Mouse (Mus musculus) limb, embryonic 11.5 days (tissue): Measurements from ENCODE around the gene Tenm4. TPM values are rescaled to one million over a fixed set of nuclear protein-coding genes. Genes with fewer than 3 reads are reported as not detected.

ENCODE experiments used
- ATAC-seq: fragments of 200-750 bp; cut with Nextera tagmentation; 2 replicates; pipeline ENCODE4 v1.8.0; 2017; ENCODE audit warnings: low read depth; ENCODE audit not compliant: insufficient number of reproducible peaks, low FRiP score, low TSS enrichment
- DNase-seq: peaks from one replicate; pipeline ENCODE4 v3.0.0-alpha.2; 2015; ENCODE audit warnings: low spot score
- H3K27ac ChIP-seq: fragments of 300-500 bp; sonication (generic); replicated peaks from 2 replicates; pipeline ENCODE4 v1.5.1; 2014; ENCODE audit warnings: low read depth, mild to moderate bottlenecking, low read length
- H3K27me3 ChIP-seq: fragments of 300-500 bp; sonication (generic); 2 replicates; pipeline ENCODE4 v1.6.1; 2014; ENCODE audit warnings: mild to moderate bottlenecking, low read length, mixed read lengths; ENCODE audit not compliant: control insufficient read depth, insufficient read depth
- H3K36me3 ChIP-seq: fragments of 300-500 bp; sonication (generic); 2 replicates; pipeline ENCODE4 v1.6.1; 2014; ENCODE audit warnings: mild to moderate bottlenecking, low read length, moderate library complexity, mixed read lengths; ENCODE audit not compliant: control insufficient read depth, insufficient read depth
- H3K4me1 ChIP-seq: fragments of 300-500 bp; sonication (generic); 2 replicates; pipeline ENCODE4 v1.6.1; 2014; ENCODE audit warnings: low read length, mixed read lengths; ENCODE audit not compliant: control insufficient read depth, insufficient read depth
- H3K4me2 ChIP-seq: fragments of 300-500 bp; sonication (generic); 2 replicates; pipeline ENCODE4 v1.6.1; 2014; ENCODE audit warnings: low read depth, mild to moderate bottlenecking, moderate library complexity; ENCODE audit not compliant: severe bottlenecking
- H3K4me3 ChIP-seq: fragments of 300-500 bp; sonication (generic); 2 replicates; pipeline ENCODE4 v1.5.1; 2014; ENCODE audit warnings: low read depth, low read length
- H3K9ac ChIP-seq: fragments of 300-500 bp; sonication (generic); 2 replicates; pipeline ENCODE4 v1.6.1; 2014; ENCODE audit warnings: mild to moderate bottlenecking, low read length
- H3K9me3 ChIP-seq: fragments of 300-500 bp; sonication (generic); 2 replicates; pipeline ENCODE4 v1.6.1; 2016; ENCODE audit warnings: low read length; ENCODE audit not compliant: control insufficient read depth
- WGBS: fragments of 180-500 bp; shearing (Covaris S2); extraction: QIAGEN DNeasy Blood & Tissue Kit; methylation state at CpG from one replicate; pipeline ENCODE4 v1.1.7; 2014; 5-methylcytosine and 5-hydroxymethylcytosine counted together
- polyA plus RNA-seq: library from polyadenylated mRNA; unstranded; fragments of >200 nt; fragmentation: Nextera tagmentation; extraction: Ambion mirVana; gene quantifications from 2 replicates; pipeline ENCODE4 v1.2.1, GENCODE M21; 2014

Gene Tenm4
- polyA plus RNA-seq, 1 experiment from 2014 or later: 43.1 TPM

- Histone ChIP-seq H3K4me1 (peaks cover 12% of the 10 kb centered on the region), H3K27ac (no peak overlapping the region), H3K9ac (no peak overlapping the region), H3K27me3 (no peaks in the 10 kb centered on the region), H3K36me3 (no peaks in the 10 kb centered on the region), H3K4me2 (no peak overlapping the region), H3K9me3 (no peaks in the 10 kb centered on the region), H3K4me3 (no peak overlapping the region)
- no peak for ATAC-seq
- 84% methylated on average over 3 of the region's 3 CpGs for WGBS
- no peak for DNase-seq
Measured at GRCm38 (mm10) chr7:96420045-96420444, 249.0 kb downstream of the Tenm4 start.

- WGBS: 87% methylated on average over 9 of the region's 9 CpGs
- Histone ChIP-seq H3K27ac (no peak overlapping the region), H3K4me3 (no peak overlapping the region), H3K36me3 (no peaks in the 10 kb centered on the region), H3K9me3 (no peaks in the 10 kb centered on the region), H3K4me1 (peaks cover 12% of the 10 kb centered on the region), H3K27me3 (no peaks in the 10 kb centered on the region), H3K9ac (no peak overlapping the region), H3K4me2 (no peak overlapping the region)
- ATAC-seq: no peak
- no peak for DNase-seq
Measured at GRCm38 (mm10) chr7:96420926-96421605, 250.0 kb downstream of the Tenm4 start.

- Histone ChIP-seq H3K4me2 (no peak overlapping the region), H3K4me1 (no peaks in the 10 kb centered on the region), H3K27ac (no peak overlapping the region), H3K27me3 (no peaks in the 10 kb centered on the region), H3K36me3 (no peaks in the 10 kb centered on the region), H3K9me3 (no peaks in the 10 kb centered on the region), H3K4me3 (no peak overlapping the region), H3K9ac (no peak overlapping the region)
- DNase-seq: no peak
- WGBS: 88% methylated on average over 8 of the region's 8 CpGs
- no peak for ATAC-seq
Measured at GRCm38 (mm10) chr7:96426954-96427353, 255.9 kb downstream of the Tenm4 start.

GRCm38 (mm10) chr7:96433307-96433706 lies 262.3 kb downstream of the Tenm4 start:
- WGBS: 88% methylated on average over 2 of the region's 2 CpGs
- no peak overlapping the region for H3K4me3 ChIP-seq
- H3K9ac ChIP-seq: no peak overlapping the region
- no peaks in the 10 kb centered on the region for H3K36me3 ChIP-seq
- DNase-seq (no peak), ATAC-seq (no peak)
- no peaks in the 10 kb centered on the region for H3K9me3 ChIP-seq
- H3K27ac ChIP-seq: no peak overlapping the region
- no peaks in the 10 kb centered on the region for H3K4me1 ChIP-seq
- no peaks in the 10 kb centered on the region for H3K27me3 ChIP-seq
- H3K4me2 ChIP-seq: no peak overlapping the region

GRCm38 (mm10) chr7:96438392-96438791 lies 267.3 kb downstream of the Tenm4 start:
- H3K9me3 ChIP-seq: no peaks in the 10 kb centered on the region
- no peaks in the 10 kb centered on the region for H3K27me3 ChIP-seq
- no peak overlapping the region for H3K4me3 ChIP-seq
- 83% methylated on average over 6 of the region's 6 CpGs for WGBS
- H3K36me3 ChIP-seq: no peaks in the 10 kb centered on the region
- ATAC-seq: no peak
- H3K27ac ChIP-seq: no peak overlapping the region
- H3K9ac ChIP-seq: no peak overlapping the region
- no peak overlapping the region for H3K4me2 ChIP-seq
- no peaks in the 10 kb centered on the region for H3K4me1 ChIP-seq
- DNase-seq: no peak

GRCm38 (mm10) chr7:96440161-96440707 lies 269.2 kb downstream of the Tenm4 start:
- no peaks in the 10 kb centered on the region for H3K4me1 ChIP-seq
- ATAC-seq: no peak
- no peaks in the 10 kb centered on the region for H3K36me3 ChIP-seq
- no peak overlapping the region for H3K9ac ChIP-seq
- no peak for DNase-seq
- no peak overlapping the region for H3K4me3 ChIP-seq
- no peak overlapping the region for H3K4me2 ChIP-seq
- H3K9me3 ChIP-seq: no peaks in the 10 kb centered on the region
- H3K27ac ChIP-seq: no peak overlapping the region
- no peaks in the 10 kb centered on the region for H3K27me3 ChIP-seq

GRCm38 (mm10) chr7:96445771-96446170 lies 274.7 kb downstream of the Tenm4 start:
- WGBS: 94% methylated on average over 8 of the region's 8 CpGs
- Histone ChIP-seq H3K4me1 (no peaks in the 10 kb centered on the region), H3K9me3 (no peaks in the 10 kb centered on the region), H3K4me3 (no peak overlapping the region), H3K27me3 (no peaks in the 10 kb centered on the region), H3K36me3 (no peaks in the 10 kb centered on the region), H3K27ac (no peak overlapping the region), H3K4me2 (no peak overlapping the region), H3K9ac (no peak overlapping the region)
- DNase-seq (no peak), ATAC-seq (no peak)

- H3K27ac ChIP-seq: no peak overlapping the region
- no peak overlapping the region for H3K9ac ChIP-seq
- H3K4me3 ChIP-seq: no peak overlapping the region
- H3K36me3 ChIP-seq: no peaks in the 10 kb centered on the region
- H3K27me3 ChIP-seq: no peaks in the 10 kb centered on the region
- no peak overlapping the region for H3K4me2 ChIP-seq
- WGBS: 79% methylated on average over 12 of the region's 12 CpGs
- H3K4me1 ChIP-seq: no peaks in the 10 kb centered on the region
- no peak for ATAC-seq
- no peaks in the 10 kb centered on the region for H3K9me3 ChIP-seq
- DNase-seq: no peak
Measured at GRCm38 (mm10) chr7:96447806-96448397, 276.9 kb downstream of the Tenm4 start.
